Mouse (Mus musculus): ENCODE measurements around the gene Il12a. TPM values are rescaled to one million over a fixed set of nuclear protein-coding genes. Genes with fewer than 3 reads are reported as not detected.

The Il12a gene
- polyA plus RNA-seq, 1 experiment from 2014 or later = 0.13 TPM

- 91% methylated on average over 1 of the region's 1 CpGs for WGBS
- ATAC-seq = no peak
- no peaks in the 10 kb centered on the region for H3K4me1 ChIP-seq
- H3K9ac ChIP-seq = no peak overlapping the region
- no peak overlapping the region for H3K4me2 ChIP-seq
- no peaks in the 10 kb centered on the region for H3K27me3 ChIP-seq
- no peak overlapping the region for H3K27ac ChIP-seq
- H3K4me3 ChIP-seq = no peak overlapping the region
- no peaks in the 10 kb centered on the region for H3K9me3 ChIP-seq (replicated peaks)
- H3K36me3 ChIP-seq (ENCODE audit: poor library complexity, severe bottlenecking) = no peaks in the 10 kb centered on the region
Measured at GRCm38 (mm10) chr3:68667852-68668251, 22.6 kb upstream of the Il12a start.

GRCm38 (mm10) chr3:68669418-68669974 is 20.9 kb upstream of the Il12a start:
- Histone ChIP-seq H3K4me3 (no peak overlapping the region), H3K27me3 (no peaks in the 10 kb centered on the region), H3K36me3 (ENCODE audit: poor library complexity, severe bottlenecking) (no peaks in the 10 kb centered on the region), H3K9ac (no peak overlapping the region), H3K4me2 (no peak overlapping the region), H3K27ac (no peak overlapping the region), H3K9me3 (replicated peaks) (no peaks in the 10 kb centered on the region), H3K4me1 (no peaks in the 10 kb centered on the region)
- 80% methylated on average over 5 of the region's 5 CpGs for WGBS
- ATAC-seq = no peak

GRCm38 (mm10) chr3:68674721-68675120 is 15.7 kb upstream of the Il12a start:
- no peaks in the 10 kb centered on the region for H3K4me1 ChIP-seq
- no peaks in the 10 kb centered on the region for H3K9me3 ChIP-seq (replicated peaks)
- no peaks in the 10 kb centered on the region for H3K36me3 ChIP-seq (ENCODE audit: poor library complexity, severe bottlenecking)
- ATAC-seq = no peak
- H3K9ac ChIP-seq = no peak overlapping the region
- H3K27ac ChIP-seq = no peak overlapping the region
- no peak overlapping the region for H3K4me3 ChIP-seq
- 88% methylated on average over 2 of the region's 2 CpGs for WGBS
- H3K4me2 ChIP-seq = no peak overlapping the region
- H3K27me3 ChIP-seq = no peaks in the 10 kb centered on the region

GRCm38 (mm10) chr3:68675216-68675835 is 15.1 kb upstream of the Il12a start:
- no peak overlapping the region for H3K9ac ChIP-seq
- ATAC-seq = no peak
- H3K4me2 ChIP-seq = no peak overlapping the region
- H3K27me3 ChIP-seq = no peaks in the 10 kb centered on the region
- no peak overlapping the region for H3K4me3 ChIP-seq
- H3K27ac ChIP-seq = no peak overlapping the region
- no peaks in the 10 kb centered on the region for H3K36me3 ChIP-seq (ENCODE audit: poor library complexity, severe bottlenecking)
- no peaks in the 10 kb centered on the region for H3K4me1 ChIP-seq
- H3K9me3 ChIP-seq (replicated peaks) = no peaks in the 10 kb centered on the region
- WGBS = 91% methylated on average over 12 of the region's 12 CpGs

- Histone ChIP-seq H3K27me3 (no peaks in the 10 kb centered on the region), H3K4me2 (no peak overlapping the region), H3K27ac (no peak overlapping the region), H3K9ac (no peak overlapping the region), H3K36me3 (ENCODE audit: poor library complexity, severe bottlenecking) (no peaks in the 10 kb centered on the region), H3K9me3 (replicated peaks) (no peaks in the 10 kb centered on the region), H3K4me1 (no peaks in the 10 kb centered on the region), H3K4me3 (no peak overlapping the region)
- 82% methylated on average over 10 of the region's 10 CpGs for WGBS
- ATAC-seq = peak; percentile 41; the same call in 1 of the 2 replicates
Measured at GRCm38 (mm10) chr3:68675980-68676678, 14.3 kb upstream of the Il12a start.

GRCm38 (mm10) chr3:68676831-68677303 is 13.6 kb upstream of the Il12a start:
- Histone ChIP-seq H3K36me3 (ENCODE audit: poor library complexity, severe bottlenecking) (no peaks in the 10 kb centered on the region), H3K9ac (no peak overlapping the region), H3K9me3 (replicated peaks) (no peaks in the 10 kb centered on the region), H3K27ac (no peak overlapping the region), H3K4me1 (no peaks in the 10 kb centered on the region), H3K4me3 (no peak overlapping the region), H3K27me3 (no peaks in the 10 kb centered on the region), H3K4me2 (no peak overlapping the region)
- 58% methylated on average over 17 of the region's 17 CpGs for WGBS
- ATAC-seq = peak; percentile 62; the same call in 1 of the 2 replicates

- Histone ChIP-seq H3K27ac (no peak overlapping the region), H3K9ac (no peak overlapping the region), H3K4me3 (no peak overlapping the region), H3K27me3 (no peaks in the 10 kb centered on the region), H3K36me3 (ENCODE audit: poor library complexity, severe bottlenecking) (no peaks in the 10 kb centered on the region), H3K4me2 (no peak overlapping the region), H3K4me1 (no peaks in the 10 kb centered on the region), H3K9me3 (replicated peaks) (no peaks in the 10 kb centered on the region)
- no peak for ATAC-seq
- 88% methylated on average over 9 of the region's 9 CpGs for WGBS
Measured at GRCm38 (mm10) chr3:68678805-68679585, 11.4 kb upstream of the Il12a start.

GRCm38 (mm10) chr3:68683579-68683978 is 6.9 kb upstream of the Il12a start:
- no peaks in the 10 kb centered on the region for H3K27me3 ChIP-seq
- H3K9me3 ChIP-seq (replicated peaks) = no peaks in the 10 kb centered on the region
- no peak overlapping the region for H3K4me2 ChIP-seq
- H3K9ac ChIP-seq = no peak overlapping the region
- H3K4me1 ChIP-seq = no peaks in the 10 kb centered on the region
- no peak for ATAC-seq
- 67% methylated on average over 2 of the region's 2 CpGs for WGBS
- no peaks in the 10 kb centered on the region for H3K36me3 ChIP-seq (ENCODE audit: poor library complexity, severe bottlenecking)
- no peak overlapping the region for H3K4me3 ChIP-seq
- H3K27ac ChIP-seq = no peak overlapping the region

GRCm38 (mm10) chr3:68684207-68684606 is 6.2 kb upstream of the Il12a start:
- H3K36me3 ChIP-seq (ENCODE audit: poor library complexity, severe bottlenecking) = no peaks in the 10 kb centered on the region
- no peaks in the 10 kb centered on the region for H3K9me3 ChIP-seq (replicated peaks)
- H3K4me3 ChIP-seq = no peak overlapping the region
- no peak overlapping the region for H3K9ac ChIP-seq
- 100% methylated on average over 1 of the region's 1 CpGs for WGBS
- ATAC-seq = no peak
- no peaks in the 10 kb centered on the region for H3K4me1 ChIP-seq
- H3K27ac ChIP-seq = no peak overlapping the region
- no peak overlapping the region for H3K4me2 ChIP-seq
- H3K27me3 ChIP-seq = no peaks in the 10 kb centered on the region

- no peak overlapping the region for H3K4me2 ChIP-seq
- ATAC-seq = peak; percentile 58; the same call in 1 of the 2 replicates
- no peaks in the 10 kb centered on the region for H3K4me1 ChIP-seq
- H3K27ac ChIP-seq = no peak overlapping the region
- no peak overlapping the region for H3K9ac ChIP-seq
- no peaks in the 10 kb centered on the region for H3K36me3 ChIP-seq (ENCODE audit: poor library complexity, severe bottlenecking)
- whole genome bisulfite sequencing = 75% methylated on average over 8 of the region's 8 CpGs
- H3K27me3 ChIP-seq = no peaks in the 10 kb centered on the region
- H3K9me3 ChIP-seq (replicated peaks) = no peaks in the 10 kb centered on the region
- no peak overlapping the region for H3K4me3 ChIP-seq
Measured at GRCm38 (mm10) chr3:68686852-68687560, 3.4 kb upstream of the Il12a start.

GRCm38 (mm10) chr3:68689346-68689745 is 1.1 kb upstream of the Il12a start:
- no peak overlapping the region for H3K27ac ChIP-seq
- H3K36me3 ChIP-seq (ENCODE audit: poor library complexity, severe bottlenecking) = no peaks in the 10 kb centered on the region
- no peaks in the 10 kb centered on the region for H3K27me3 ChIP-seq
- WGBS = 90% methylated on average over 7 of the region's 7 CpGs
- no peak for ATAC-seq
- H3K9ac ChIP-seq = no peak overlapping the region
- peaks cover 4% of the 10 kb centered on the region; the same call in 1 of the 2 replicates for H3K4me1 ChIP-seq
- H3K4me3 ChIP-seq = no peak overlapping the region
- H3K4me2 ChIP-seq = no peak overlapping the region
- H3K9me3 ChIP-seq (replicated peaks) = no peaks in the 10 kb centered on the region

Measured in forebrain, embryonic 13.5 days (tissue).